Mouse (Mus musculus) cerebellum, adult 2 months (tissue): ENCODE measurements at regions not wholly inside any gene's neighbourhood (a gene's known extent, or its start where the extent isn't known, plus 50 kb on each side); places are given as distances from the start of the nearest gene placed in this dataset.

Source experiments
- CTCF ChIP-seq: fragments of 200-500 bp; IDR thresholded peaks from 2 replicates; pipeline ENCODE4 v1.5.1; 2011; ENCODE audit warnings: low read depth, mild to moderate bottlenecking, control low read depth, low read length, moderate library complexity, borderline replicate concordance; ENCODE audit not compliant: insufficient read depth
- POLR2A ChIP-seq: fragments of 200-500 bp; IDR thresholded peaks from 2 replicates; pipeline ENCODE4 v1.6.1; 2011; ENCODE audit warnings: low read length, control low read depth, borderline replicate concordance; ENCODE audit not compliant: insufficient read depth

- no peak for TF ChIP-seq CTCF
- TF ChIP-seq POLR2A = no peak
Measured at GRCm38 (mm10) chr14:76632763-76633162, 76.1 kb upstream of the Serp2 start.
